Mouse (Mus musculus) intestine, embryonic 16.5 days (tissue): Measurements from ENCODE around the gene Pcp4l1. TPM values are rescaled to one million over a fixed set of nuclear protein-coding genes. Genes with fewer than 3 reads are reported as not detected.

Source experiments
- ATAC-seq: fragments of 200-750 bp; cut with Nextera tagmentation; 2 replicates; pipeline ENCODE4 v1.8.0; 2017; ENCODE audit warnings: moderate TSS enrichment, moderate library complexity
- H3K27ac ChIP-seq: fragments of 300-500 bp; sonication (generic); 2 replicates; pipeline ENCODE4 v1.5.1; 2014; ENCODE audit warnings: mild to moderate bottlenecking, low read length
- H3K27me3 ChIP-seq: fragments of 300-500 bp; sonication (generic); replicated peaks from 2 replicates; pipeline ENCODE4 v1.6.1; 2014; ENCODE audit warnings: low read length, control low read depth, mixed read lengths; ENCODE audit not compliant: control insufficient read depth, insufficient read depth
- H3K36me3 ChIP-seq: fragments of 300-500 bp; sonication (generic); 2 replicates; pipeline ENCODE4 v1.6.1; 2014; ENCODE audit warnings: low read length, control low read depth; ENCODE audit not compliant: control insufficient read depth, insufficient read depth
- H3K4me1 ChIP-seq: fragments of 300-500 bp; sonication (generic); 2 replicates; pipeline ENCODE4 v1.6.1; 2014; ENCODE audit warnings: low read length, control low read depth, mixed read lengths; ENCODE audit not compliant: control insufficient read depth, insufficient read depth
- H3K4me2 ChIP-seq: fragments of 300-500 bp; sonication (generic); 2 replicates; pipeline ENCODE4 v1.6.1; 2014; ENCODE audit warnings: low read depth, low read length, control low read depth
- H3K4me3 ChIP-seq: fragments of 300-500 bp; sonication (generic); 2 replicates; pipeline ENCODE4 v1.5.1; 2014; ENCODE audit warnings: mild to moderate bottlenecking, low read length
- H3K9ac ChIP-seq: fragments of 300-500 bp; sonication (generic); 2 replicates; pipeline ENCODE4 v1.6.1; 2014; ENCODE audit warnings: low read depth, low read length
- H3K9me3 ChIP-seq: fragments of 300-500 bp; sonication (generic); 2 replicates; pipeline ENCODE4 v1.6.1; 2016; ENCODE audit warnings: low read length, control low read depth; ENCODE audit not compliant: control insufficient read depth
- whole genome bisulfite sequencing: fragments of 180-500 bp; shearing (Covaris S2); extraction: QIAGEN DNeasy Blood & Tissue Kit; methylation state at CpG from one replicate; pipeline ENCODE4 v1.1.7; 2014; 5-methylcytosine and 5-hydroxymethylcytosine counted together
- polyA plus RNA-seq: library from polyadenylated mRNA; unstranded; fragments of >200 nt; fragmentation: Nextera tagmentation; extraction: Ambion mirVana; gene quantifications from 2 replicates; pipeline ENCODE4 v1.2.1, GENCODE M21; 2015

The Pcp4l1 gene
- polyA plus RNA-seq, 1 experiment from 2014 or later, result 19.4 TPM

- H3K27ac ChIP-seq, result 0 out of 2 replicates have a peak within 1 kb of the TSS, but pooled peaks have one; percentile 21
- no peak for ATAC-seq
These were observed 38.1 kb upstream of the Pcp4l1 start, which contains the start of gene Fcer1g for GRCm38 (mm10) chr1:171234126-171234525. TSS of gene Fcer1g (minus strand) at chr1:171234365.

GRCm38 (mm10) chr1:171232800-171233730 is 37.0 kb upstream of the Pcp4l1 start:
- Histone ChIP-seq H3K4me2 (no peak overlapping the region), H3K4me1 (no peaks in the 10 kb centered on the region), H3K9ac (no peak overlapping the region), H3K27me3 (no peaks in the 10 kb centered on the region), H3K36me3 (peaks cover 27% of the 10 kb centered on the region), H3K9me3 (no peaks in the 10 kb centered on the region), H3K4me3 (0 out of 2 replicates have a peak overlapping the region, but pooled peaks have one; percentile 4), H3K27ac (0 out of 2 replicates have a peak overlapping the region, but pooled peaks have one; percentile 21)
- ATAC-seq, result peak; percentile 32
- 75% methylated on average over 12 of the region's 12 CpGs for WGBS

More at GRCm38 (mm10) chr1:171234126-171234525, 38.1 kb upstream of the Pcp4l1 start, which contains the start of gene Fcer1g:
- Histone ChIP-seq H3K9ac (no peak within 1 kb of the TSS), H3K4me2 (no peak within 1 kb of the TSS), H3K4me1 (no peaks in the 10 kb centered on the region), H3K9me3 (no peaks in the 10 kb centered on the region), H3K27me3 (no peaks in the 10 kb centered on the region), H3K4me3 (0 out of 2 replicates have a peak within 1 kb of the TSS, but pooled peaks have one; percentile 4), H3K36me3 (peaks cover 31% of the 10 kb centered on the region)
- WGBS, result 92% methylated on average over 14 of the region's 14 CpGs

GRCm38 (mm10) chr1:171232348-171232747 is 36.3 kb upstream of the Pcp4l1 start:
- no peak overlapping the region for H3K9ac ChIP-seq
- peaks cover 22% of the 10 kb centered on the region for H3K36me3 ChIP-seq
- 81% methylated on average over 5 of the region's 5 CpGs for WGBS
- H3K9me3 ChIP-seq, result no peaks in the 10 kb centered on the region
- ATAC-seq, result no peak
- no peaks in the 10 kb centered on the region for H3K4me1 ChIP-seq
- H3K4me3 ChIP-seq, result no peak overlapping the region
- no peak overlapping the region for H3K27ac ChIP-seq
- no peaks in the 10 kb centered on the region for H3K27me3 ChIP-seq
- no peak overlapping the region for H3K4me2 ChIP-seq

- ATAC-seq, result no peak
- 73% methylated on average over 4 of the region's 4 CpGs for WGBS
- H3K9me3 ChIP-seq, result no peaks in the 10 kb centered on the region
These were observed 35.8 kb upstream of the Pcp4l1 start for GRCm38 (mm10) chr1:171231844-171232243.

GRCm38 (mm10) chr1:171230215-171230614 is 34.1 kb upstream of the Pcp4l1 start:
- Histone ChIP-seq H3K9ac (no peak overlapping the region), H3K4me3 (no peak overlapping the region), H3K36me3 (peaks cover 8% of the 10 kb centered on the region; the same call in 1 of the 2 replicates), H3K27me3 (no peaks in the 10 kb centered on the region), H3K4me2 (no peak overlapping the region), H3K4me1 (no peaks in the 10 kb centered on the region; the same call in 1 of the 2 replicates), H3K9me3 (no peaks in the 10 kb centered on the region), H3K27ac (no peak overlapping the region)
- 69% methylated on average over 3 of the region's 3 CpGs for WGBS
- no peak for ATAC-seq

More at GRCm38 (mm10) chr1:171231844-171232243, 35.8 kb upstream of the Pcp4l1 start:
- no peak overlapping the region for H3K4me2 ChIP-seq
- H3K4me3 ChIP-seq, result no peak overlapping the region
- H3K9ac ChIP-seq, result no peak overlapping the region
- peaks cover 17% of the 10 kb centered on the region; the same call in 1 of the 2 replicates for H3K36me3 ChIP-seq
- no peak overlapping the region for H3K27ac ChIP-seq
- no peaks in the 10 kb centered on the region for H3K4me1 ChIP-seq
- no peaks in the 10 kb centered on the region for H3K27me3 ChIP-seq

- WGBS, result 60% methylated on average over 6 of the region's 6 CpGs
- Histone ChIP-seq H3K4me3 (no peak overlapping the region), H3K9ac (no peak overlapping the region), H3K4me1 (no peaks in the 10 kb centered on the region; the same call in 1 of the 2 replicates), H3K9me3 (no peaks in the 10 kb centered on the region), H3K27ac (no peak overlapping the region), H3K27me3 (no peaks in the 10 kb centered on the region), H3K4me2 (no peak overlapping the region), H3K36me3 (0 out of 2 replicates have a peak, but pooled peaks cover 3% of the 10 kb centered on the region)
- ATAC-seq, result no peak
These were observed 33.7 kb upstream of the Pcp4l1 start for GRCm38 (mm10) chr1:171229750-171230149.

GRCm38 (mm10) chr1:171227879-171228278 is 31.8 kb upstream of the Pcp4l1 start:
- H3K4me1 ChIP-seq, result peaks cover 3% of the 10 kb centered on the region
- H3K27ac ChIP-seq, result no peak overlapping the region
- WGBS, result 92% methylated on average over 1 of the region's 1 CpGs
- ATAC-seq, result no peak
- H3K9ac ChIP-seq, result no peak overlapping the region
- no peak overlapping the region for H3K4me3 ChIP-seq
- H3K4me2 ChIP-seq, result no peak overlapping the region
- H3K36me3 ChIP-seq, result no peaks in the 10 kb centered on the region
- H3K9me3 ChIP-seq, result no peaks in the 10 kb centered on the region
- no peaks in the 10 kb centered on the region for H3K27me3 ChIP-seq

GRCm38 (mm10) chr1:171226780-171227179 is 30.7 kb upstream of the Pcp4l1 start:
- WGBS, result 53% methylated on average over 4 of the region's 4 CpGs

GRCm38 (mm10) chr1:171224857-171225256 is 28.8 kb upstream of the Pcp4l1 start, which contains the start of gene Apoa2:
TSS of gene Apoa2 (plus strand) at chr1:171225054.
- 62% methylated on average over 5 of the region's 5 CpGs for WGBS
- H3K9ac ChIP-seq, result no peak within 1 kb of the TSS
- ATAC-seq, result no peak

More at GRCm38 (mm10) chr1:171226780-171227179, 30.7 kb upstream of the Pcp4l1 start:
- H3K4me2 ChIP-seq, result no peak overlapping the region
- no peaks in the 10 kb centered on the region for H3K27me3 ChIP-seq
- no peaks in the 10 kb centered on the region for H3K9me3 ChIP-seq
- no peak for ATAC-seq
- H3K4me3 ChIP-seq, result no peak overlapping the region
- H3K27ac ChIP-seq, result no peak overlapping the region
- H3K9ac ChIP-seq, result no peak overlapping the region
- H3K36me3 ChIP-seq, result no peaks in the 10 kb centered on the region
- peaks cover 3% of the 10 kb centered on the region for H3K4me1 ChIP-seq

More at GRCm38 (mm10) chr1:171224857-171225256, 28.8 kb upstream of the Pcp4l1 start, which contains the start of gene Apoa2:
- Histone ChIP-seq H3K4me2 (no peak within 1 kb of the TSS), H3K27me3 (no peaks in the 10 kb centered on the region), H3K9me3 (no peaks in the 10 kb centered on the region), H3K4me3 (no peak within 1 kb of the TSS), H3K36me3 (no peaks in the 10 kb centered on the region), H3K4me1 (peaks cover 9% of the 10 kb centered on the region), H3K27ac (no peak within 1 kb of the TSS)
